In genomic region chrX:48143415-48144335, GRCm38 (mm10) we compare ENCODE assay signal across 8 mouse cellular contexts. TPM values are rescaled to one million over a fixed set of nuclear protein-coding genes. Genes with fewer than 3 reads are reported as not detected.
DNase-seq lines count a peak whose midpoint lies in the region; ATAC-seq lines count a peak whose summit lies in the region.

No protein-coding gene starts in this region.

- H3K9me3 ChIP-seq in midbrain, embryonic 12.5 days, result no peaks in the 10 kb centered on the region
- H3K9me3 ChIP-seq in midbrain, embryonic 14.5 days (ENCODE audit: control insufficient read depth, low read length), result no peaks in the 10 kb centered on the region
- H3K9me3 ChIP-seq in heart, embryonic 13.5 days, result no peaks in the 10 kb centered on the region
- H3K9me3 ChIP-seq in limb, embryonic 10.5 days (replicated peaks), result no peaks in the 10 kb centered on the region

- 62% methylated on average over 25 of the region's 26 CpGs for WGBS in midbrain, embryonic 12.5 days
- 61% methylated on average over 26 of the region's 26 CpGs for WGBS in midbrain, embryonic 14.5 days
- 43% methylated on average over 26 of the region's 26 CpGs for WGBS in heart, embryonic 13.5 days
- 53% methylated on average over 24 of the region's 26 CpGs for WGBS in limb, embryonic 10.5 days

- no peak overlapping the region for H3K27ac ChIP-seq in midbrain, embryonic 12.5 days (replicated peaks)
- H3K27ac ChIP-seq in midbrain, embryonic 14.5 days (replicated peaks; ENCODE audit: low read depth, low read length), result no peak overlapping the region
- H3K27ac ChIP-seq in heart, embryonic 13.5 days (replicated peaks), result no peak overlapping the region
- H3K27ac ChIP-seq in limb, embryonic 10.5 days, result peak overlapping the region; percentile 67

- no peak overlapping the region for H3K9ac ChIP-seq in midbrain, embryonic 12.5 days (replicated peaks)
- no peak overlapping the region for H3K9ac ChIP-seq in midbrain, embryonic 14.5 days (replicated peaks; ENCODE audit: low read length)
- H3K9ac ChIP-seq in heart, embryonic 13.5 days, result peak overlapping the region; percentile 64

- no peak for ATAC-seq in midbrain, embryonic 12.5 days (ENCODE audit: low FRiP score, low read depth)
- ATAC-seq in midbrain, embryonic 14.5 days (ENCODE audit: low FRiP score, low TSS enrichment), result no peak
- ATAC-seq in heart, embryonic 13.5 days (ENCODE audit: extremely low read depth, insufficient number of reproducible peaks, low FRiP score, low TSS enrichment), result no peak
- peak; percentile 60 for ATAC-seq in megakaryocyte-erythroid progenitor cell, adult 5-6 weeks (replicated peaks; ENCODE audit: low FRiP score, low TSS enrichment, poor library complexity, severe bottlenecking)

- H3K4me1 ChIP-seq in midbrain, embryonic 12.5 days, result peaks cover 12% of the 10 kb centered on the region; the same call in 1 of the 2 replicates
- no peaks in the 10 kb centered on the region for H3K4me1 ChIP-seq in midbrain, embryonic 14.5 days (ENCODE audit: control insufficient read depth, insufficient read depth, low read length)
- no peaks in the 10 kb centered on the region; the same call in 1 of the 2 replicates for H3K4me1 ChIP-seq in heart, embryonic 13.5 days
- H3K4me1 ChIP-seq in limb, embryonic 10.5 days, result peaks cover 16% of the 10 kb centered on the region

- H3K4me2 ChIP-seq in midbrain, embryonic 12.5 days (replicated peaks), result peak overlapping the region; percentile 9; the same call in 1 of the 2 replicates
- H3K4me2 ChIP-seq in midbrain, embryonic 14.5 days (ENCODE audit: low read length), result no peak overlapping the region; the same call in 1 of the 2 replicates
- peak overlapping the region; percentile 63 for H3K4me2 ChIP-seq in heart, embryonic 13.5 days

- no peak for DNase-seq in midbrain, embryonic 14.5 days
- DNase-seq in limb, embryonic 10.5 days (ENCODE audit: low spot score), result peak; percentile 31
- peak; percentile 78 for DNase-seq in thymus, postnatal 4 days
- no peak for DNase-seq in right cerebral cortex, postnatal 25 days
- DNase-seq in frontal cortex, adult 2 months (ENCODE audit: extremely low spot score in 1 of 2, low spot score in 1 of 2), result no peak

- no peaks in the 10 kb centered on the region for H3K36me3 ChIP-seq in midbrain, embryonic 12.5 days
- H3K36me3 ChIP-seq in midbrain, embryonic 14.5 days (ENCODE audit: control insufficient read depth, insufficient read depth, low read length), result no peaks in the 10 kb centered on the region
- no peaks in the 10 kb centered on the region for H3K36me3 ChIP-seq in heart, embryonic 13.5 days
- no peaks in the 10 kb centered on the region for H3K36me3 ChIP-seq in limb, embryonic 10.5 days

- H3K27me3 ChIP-seq in midbrain, embryonic 12.5 days, result no peaks in the 10 kb centered on the region; the same call in 1 of the 2 replicates
- H3K27me3 ChIP-seq in midbrain, embryonic 14.5 days (ENCODE audit: control insufficient read depth, insufficient read depth, low read length), result no peaks in the 10 kb centered on the region
- peaks cover 7% of the 10 kb centered on the region; the same call in 1 of the 2 replicates for H3K27me3 ChIP-seq in heart, embryonic 13.5 days (replicated peaks)
- H3K27me3 ChIP-seq in limb, embryonic 10.5 days (ENCODE audit: low read depth, poor library complexity, severe bottlenecking), result peaks cover 5% of the 10 kb centered on the region; the same call in 1 of the 2 replicates

- H3K4me3 ChIP-seq in midbrain, embryonic 12.5 days, result no peak overlapping the region
- H3K4me3 ChIP-seq in midbrain, embryonic 14.5 days (replicated peaks; ENCODE audit: low read depth, low read length), result no peak overlapping the region
- peak overlapping the region; percentile 41 for H3K4me3 ChIP-seq in heart, embryonic 13.5 days
- peak overlapping the region; percentile 36 for H3K4me3 ChIP-seq in limb, embryonic 10.5 days

RNA-seq across cellular contexts. Expression of gene Sash3, which starts 2.6 kb away (rescaled TPM):
- 1.1 and 1.4 TPM in 2 replicates for polyA plus RNA-seq in midbrain, embryonic 12.5 days (2016; fragmentation: Nextera tagmentation; extraction: Ambion mirVana)
- polyA plus RNA-seq in midbrain, embryonic 14.5 days (2014; fragmentation: Nextera tagmentation; extraction: Ambion mirVana), result 0.39 and 1.2 TPM in 2 replicates
- polyA plus RNA-seq in heart, embryonic 13.5 days (2015; fragmentation: Nextera tagmentation; extraction: Ambion mirVana), result 1.6 and 2.0 TPM in 2 replicates
- polyA plus RNA-seq in limb, embryonic 10.5 days (2016; fragmentation: Nextera tagmentation; extraction: Ambion mirVana), result 0.75 and 0.87 TPM in 2 replicates
- total RNA-seq in megakaryocyte-erythroid progenitor cell, adult 5-6 weeks (2014; fragmentation: Nextera tagmentation), result 34.7 and 38.6 TPM in 2 replicates
- 49.8 and 63.2 TPM in 2 replicates for total RNA-seq in megakaryocyte-erythroid progenitor cell, adult 5-6 weeks (2017)
- 1.7 and 1.8 TPM in 2 replicates for polyA plus RNA-seq in frontal cortex, adult 2 months (2012; rRNA removed)

RNA-seq across cellular contexts. Expression of gene Xpnpep2, which starts 35.1 kb away (rescaled TPM):
- 2.1 and 2.4 TPM in 2 replicates for polyA plus RNA-seq in midbrain, embryonic 12.5 days (2016; fragmentation: Nextera tagmentation; extraction: Ambion mirVana)
- polyA plus RNA-seq in midbrain, embryonic 14.5 days (2014; fragmentation: Nextera tagmentation; extraction: Ambion mirVana), result 0.08 and 0.75 TPM in 2 replicates
- polyA plus RNA-seq in heart, embryonic 13.5 days (2015; fragmentation: Nextera tagmentation; extraction: Ambion mirVana), result 0.29 and 0.47 TPM in 2 replicates
- 0.43 and 2.6 TPM in 2 replicates for polyA plus RNA-seq in limb, embryonic 10.5 days (2016; fragmentation: Nextera tagmentation; extraction: Ambion mirVana)
- 3.6 TPM in 1 of 2 replicates, not detected in the other for total RNA-seq in megakaryocyte-erythroid progenitor cell, adult 5-6 weeks (2014; fragmentation: Nextera tagmentation)
- 0.47 TPM in 1 of 2 replicates, not detected in the other for total RNA-seq in megakaryocyte-erythroid progenitor cell, adult 5-6 weeks (2017)
- polyA plus RNA-seq in frontal cortex, adult 2 months (2012; rRNA removed), result 0.14 and 0.21 TPM in 2 replicates

Comparison
In these comparisons a context has a peak if more than half of its experiments do, and no peak if none do; other contexts are left out.
1. H3K4me3 ChIP-seq: peak in heart, embryonic 13.5 days (single experiment) and limb, embryonic 10.5 days (single experiment); none in midbrain, embryonic 12.5 days (single experiment) and midbrain, embryonic 14.5 days (single experiment).
2. DNase-seq: peak in limb, embryonic 10.5 days (single experiment) and thymus, postnatal 4 days (single experiment); none in midbrain, embryonic 14.5 days (single experiment), right cerebral cortex, postnatal 25 days (single experiment) and frontal cortex, adult 2 months (0 of 2).